ENCODE assay signal across 12 mouse cellular contexts in genomic region chr12:6638761-6639281, GRCm38 (mm10).
DNase-seq lines count a peak whose midpoint lies in the region; ATAC-seq and TF ChIP-seq lines count a peak whose summit lies in the region.
"Had no signal": no experiment of that assay in that cellular context is flagged by ENCODE, and none has a peak within 500 bp of the region (broad histone marks: within the 10 kb centered on the region; RNA-seq: fewer than 3 reads in every experiment).

No protein-coding gene starts in this region.

- no peak overlapping the region for H3K4me3 ChIP-seq in hindbrain, embryonic 16.5 days (ENCODE audit: low read length)
- H3K4me3 ChIP-seq in hindbrain, embryonic 12.5 days, result no peak overlapping the region
- no peak overlapping the region for H3K4me3 ChIP-seq in left cerebral cortex, adult 2 months
- H3K4me3 ChIP-seq: embryonic facial prominence, embryonic 12.5 days; neural tube, embryonic 12.5 days had no signal

- H3K27ac ChIP-seq in hindbrain, embryonic 16.5 days (ENCODE audit: low read depth, low read length), result no peak overlapping the region
- no peak overlapping the region for H3K27ac ChIP-seq in hindbrain, embryonic 12.5 days
- H3K27ac ChIP-seq in left cerebral cortex, adult 2 months, result peak overlapping the region; percentile 75
- H3K27ac ChIP-seq: embryonic facial prominence, embryonic 12.5 days; neural tube, embryonic 12.5 days had no signal

- H3K9me3 ChIP-seq in hindbrain, embryonic 16.5 days (ENCODE audit: control insufficient read depth, low read length), result no peaks in the 10 kb centered on the region
- H3K9me3 ChIP-seq in hindbrain, embryonic 12.5 days (replicated peaks), result no peaks in the 10 kb centered on the region
- H3K9me3 ChIP-seq: embryonic facial prominence, embryonic 12.5 days; neural tube, embryonic 12.5 days had no signal

- intact Hi-C loops in left cerebral cortex, adult 2 months (cut with DNase I), result loop anchor here (1.0 to 10.0 kb wide), 8 partner anchors 58 to 1264 kb away; partner anchors contain the start of gene Klhl29
- intact Hi-C loops in heart, postnatal 14 days (cut with DNase I), result no loop called here

- peak; percentile 34; the same call in 1 of the 2 replicates for ATAC-seq in hindbrain, embryonic 16.5 days
- no peak for ATAC-seq in hindbrain, embryonic 12.5 days (ENCODE audit: low FRiP score)

- 74% methylated on average over 7 of the region's 7 CpGs for WGBS in hindbrain, embryonic 16.5 days
- 82% methylated on average over 7 of the region's 7 CpGs for WGBS in hindbrain, embryonic 12.5 days

- H3K4me1 ChIP-seq in hindbrain, embryonic 16.5 days (ENCODE audit: control insufficient read depth, insufficient read depth, low read depth, low read length), result no peaks in the 10 kb centered on the region
- no peaks in the 10 kb centered on the region for H3K4me1 ChIP-seq in hindbrain, embryonic 12.5 days
- H3K4me1 ChIP-seq: embryonic facial prominence, embryonic 12.5 days; neural tube, embryonic 12.5 days had no signal

- DNase-seq in frontal cortex, postnatal 36 days (ENCODE audit: low spot score in 2 of 2), result peak; percentile 80 to 93
- DNase-seq in left cerebral cortex, adult 2 months (ENCODE audit: extremely low spot score in 1 of 2, low spot score in 2 of 2), result peak; percentile 61 to 71
- peak; percentile 79 to 88 for DNase-seq in right cerebral cortex, postnatal 36 days (ENCODE audit: low spot score in 2 of 2)
- DNase-seq in heart, postnatal 14 days, result no peak
- no peak for DNase-seq in kidney, postnatal 14 days
- no peak for DNase-seq in cerebellum, adult 9-10 months
- DNase-seq: gastrocnemius, postnatal 25 days; lung, embryonic 14.5 days had no signal

- H3K36me3 ChIP-seq in hindbrain, embryonic 16.5 days (ENCODE audit: control insufficient read depth, insufficient read depth, low read length), result no peaks in the 10 kb centered on the region
- no peaks in the 10 kb centered on the region for H3K36me3 ChIP-seq in hindbrain, embryonic 12.5 days
- H3K36me3 ChIP-seq: embryonic facial prominence, embryonic 12.5 days; neural tube, embryonic 12.5 days had no signal

- no peak overlapping the region for H3K4me2 ChIP-seq in hindbrain, embryonic 16.5 days (ENCODE audit: low read length)
- no peak overlapping the region for H3K4me2 ChIP-seq in hindbrain, embryonic 12.5 days (replicated peaks)
- H3K4me2 ChIP-seq: embryonic facial prominence, embryonic 12.5 days; lung, embryonic 14.5 days; neural tube, embryonic 12.5 days had no signal

- H3K27me3 ChIP-seq in hindbrain, embryonic 16.5 days (replicated peaks; ENCODE audit: control insufficient read depth, insufficient read depth, low read length), result no peaks in the 10 kb centered on the region
- H3K27me3 ChIP-seq in hindbrain, embryonic 12.5 days, result no peaks in the 10 kb centered on the region
- H3K27me3 ChIP-seq: embryonic facial prominence, embryonic 12.5 days; neural tube, embryonic 12.5 days had no signal

- TF ChIP-seq CTCF in left cerebral cortex, adult 2 months (IDR thresholded peaks at IDR 0.05), result no peak

- no peak overlapping the region for H3K9ac ChIP-seq in hindbrain, embryonic 16.5 days (ENCODE audit: low read depth, low read length)
- no peak overlapping the region for H3K9ac ChIP-seq in hindbrain, embryonic 12.5 days
- H3K9ac ChIP-seq: embryonic facial prominence, embryonic 12.5 days; lung, embryonic 14.5 days; neural tube, embryonic 12.5 days had no signal

Comparison
In these comparisons a context has a peak if more than half of its experiments do, and no peak if none do; other contexts are left out.
1. DNase-seq: peak in frontal cortex, postnatal 36 days (2 of 2), left cerebral cortex, adult 2 months (2 of 2) and right cerebral cortex, postnatal 36 days (2 of 2); none in heart, postnatal 14 days (0 of 2), kidney, postnatal 14 days (single experiment) and cerebellum, adult 9-10 months (single experiment).